Mouse (Mus musculus) cerebellum, adult 9-11 months (tissue): Measurements from ENCODE around the gene Chmp6.

Experiments used
- DNase-seq: peaks from one replicate; pipeline ENCODE4 v3.0.0; 2022

Chmp6 gene

DNA sequence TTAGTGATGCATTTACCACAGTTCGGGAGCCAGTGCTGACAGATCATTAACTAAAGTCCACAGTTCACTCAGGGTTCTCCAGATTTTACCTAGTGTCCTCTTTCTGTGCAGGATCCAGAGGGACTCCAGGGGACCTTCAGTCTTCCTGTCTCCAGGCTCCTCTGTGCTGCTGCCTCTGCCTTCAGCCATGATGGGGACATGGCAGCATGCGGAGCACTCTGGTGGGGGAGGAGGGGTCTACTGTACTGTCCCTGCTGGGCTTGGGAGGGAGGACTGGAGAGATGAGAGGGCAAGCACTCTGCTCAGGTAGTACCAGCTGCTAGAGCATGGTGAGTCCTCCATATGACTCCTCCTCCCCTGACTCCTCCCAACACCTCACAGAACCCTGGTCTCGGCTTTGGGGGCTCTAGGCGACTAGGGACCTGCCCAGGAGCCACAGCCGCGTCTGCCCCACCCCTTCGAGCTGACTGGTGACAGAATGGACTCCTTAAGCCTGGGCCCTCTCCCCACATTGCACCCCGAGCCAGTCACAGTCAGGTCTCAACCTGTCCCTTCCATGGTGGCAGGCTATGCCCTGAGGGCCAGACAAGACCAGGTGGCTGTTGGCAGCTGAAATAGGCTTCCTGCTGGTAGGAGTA lies 26.0 kb downstream of the Chmp6 start:
- peak; percentile 52 for DNase-seq

DNA sequence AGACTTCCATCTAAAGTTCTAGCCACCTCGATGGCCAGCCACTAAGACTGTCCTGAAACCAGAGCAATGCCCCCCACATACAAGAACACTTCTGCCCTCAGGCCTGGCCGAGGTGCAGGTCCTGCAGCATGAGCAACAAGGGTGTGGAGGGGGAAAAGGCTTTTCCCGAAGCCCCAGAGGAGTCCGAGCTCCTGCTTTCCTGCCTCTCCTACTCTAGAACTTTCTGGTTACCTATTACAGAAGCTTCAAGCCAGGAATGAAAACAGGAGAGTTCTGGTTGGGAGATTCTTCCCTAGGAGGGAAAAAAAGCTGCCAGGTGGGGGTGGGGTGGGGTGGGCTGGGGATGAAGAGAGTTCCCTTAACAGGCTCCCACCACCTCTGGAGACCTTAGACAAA lies 26.5 kb downstream of the Chmp6 start:
- DNase-seq = no peak

DNA sequence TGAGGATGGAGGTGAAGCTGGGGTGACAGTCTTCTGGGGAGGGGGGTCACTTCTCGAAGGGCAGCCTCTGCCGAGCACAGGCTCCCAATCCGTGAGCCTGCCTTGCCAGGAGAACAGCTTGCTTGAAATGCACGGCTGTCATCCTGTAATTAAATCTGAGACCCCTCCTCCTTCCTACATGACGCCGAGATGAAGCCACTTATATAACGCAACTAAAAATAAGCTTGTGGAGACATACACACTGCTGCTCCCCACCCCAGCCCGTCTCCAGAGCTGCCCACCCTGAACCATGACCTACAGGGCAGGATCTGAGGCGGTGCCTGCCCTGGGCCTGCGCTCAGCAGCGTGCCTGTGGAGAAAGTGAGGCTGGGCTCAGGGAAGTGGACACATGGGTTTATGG lies 26.9 kb downstream of the Chmp6 start:
- DNase-seq = peak; percentile 41

DNA sequence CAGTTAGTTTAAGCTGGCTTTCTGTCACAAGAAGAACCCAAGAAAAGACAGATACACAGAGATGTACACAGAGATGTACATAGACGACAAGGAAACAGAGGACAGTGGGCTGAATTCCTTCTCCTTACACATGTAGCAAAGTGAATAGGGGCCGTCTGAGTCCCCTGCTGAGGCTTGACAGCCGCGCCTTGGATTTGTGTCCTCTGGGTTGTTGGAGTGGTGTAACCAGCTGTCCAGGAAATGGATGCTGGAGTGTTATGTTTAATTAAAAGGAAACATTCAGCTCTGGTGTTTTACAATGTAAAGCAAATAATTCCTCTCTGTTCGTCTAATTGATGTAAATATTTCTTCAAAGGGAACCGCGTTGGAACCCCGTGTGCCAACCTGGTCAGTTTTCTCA lies 28.6 kb downstream of the Chmp6 start:
- peak; percentile 50 for DNase-seq

DNA sequence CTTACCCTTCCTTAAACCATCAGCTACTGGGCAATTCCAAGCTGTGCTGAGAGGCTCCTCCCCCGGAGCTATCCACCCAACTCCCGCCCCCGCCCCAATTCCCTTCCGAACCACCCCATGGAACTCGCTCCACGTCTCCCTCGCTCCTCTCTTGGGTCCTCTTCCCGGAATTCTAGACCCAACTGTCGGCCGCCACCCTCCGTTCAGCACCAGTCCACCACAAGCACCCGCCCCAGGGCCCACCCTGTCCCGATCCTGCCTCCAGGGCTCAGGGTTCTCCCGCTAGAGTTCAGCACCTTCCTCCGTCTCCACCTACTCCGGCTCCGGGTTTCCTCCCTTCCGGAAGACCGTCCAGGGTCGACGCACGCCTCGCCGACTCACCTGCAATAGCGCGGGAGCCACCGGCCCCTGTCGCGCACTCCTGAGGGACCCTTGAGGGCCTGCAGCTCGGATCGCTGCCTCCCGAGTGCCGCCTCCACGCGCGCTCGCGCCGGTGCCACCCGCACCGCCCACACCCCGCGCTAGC lies 29.0 kb downstream of the Chmp6 start:
- no peak for DNase-seq

DNA sequence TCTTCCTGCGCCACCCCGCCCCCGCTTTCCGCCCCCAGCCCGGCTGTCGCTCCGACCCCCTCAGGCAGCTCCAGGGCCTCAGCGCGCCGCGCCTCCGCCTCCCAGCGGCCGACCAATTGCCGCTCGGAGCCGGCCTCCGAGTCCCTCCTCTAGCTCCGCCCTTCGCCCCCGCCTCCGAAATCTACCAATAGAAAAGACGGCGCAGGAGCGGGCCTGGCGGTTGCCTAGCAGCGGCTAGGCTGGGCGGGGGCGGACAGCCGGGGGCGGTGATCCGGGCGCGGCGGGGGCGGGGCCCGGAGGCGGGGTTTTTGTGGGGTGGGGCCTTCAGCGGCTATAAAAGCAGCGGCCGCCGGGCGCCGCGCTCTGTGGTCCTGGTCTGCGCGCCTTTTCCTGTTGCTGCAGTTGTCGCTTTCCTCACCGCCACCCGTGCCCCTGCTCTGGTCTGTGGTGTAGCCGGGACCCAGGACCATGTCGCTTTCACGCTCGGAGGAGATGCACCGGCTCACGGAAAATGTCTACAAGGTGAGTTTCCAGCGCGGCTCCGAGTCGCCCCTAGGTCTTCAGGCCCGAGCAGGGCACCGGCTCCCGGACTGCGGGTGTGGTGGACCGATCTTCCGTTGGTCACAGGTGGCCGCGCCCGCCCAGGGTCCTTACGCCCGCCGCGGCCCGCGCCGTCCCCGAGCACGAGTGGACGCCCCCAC lies 29.6 kb downstream of the Chmp6 start, which contains the start of gene Baiap2:
Baiap2 (plus strand) TSS at position 37 of the 701 bp plus-strand sequence.
- DNase-seq = peak; percentile 99

DNA sequence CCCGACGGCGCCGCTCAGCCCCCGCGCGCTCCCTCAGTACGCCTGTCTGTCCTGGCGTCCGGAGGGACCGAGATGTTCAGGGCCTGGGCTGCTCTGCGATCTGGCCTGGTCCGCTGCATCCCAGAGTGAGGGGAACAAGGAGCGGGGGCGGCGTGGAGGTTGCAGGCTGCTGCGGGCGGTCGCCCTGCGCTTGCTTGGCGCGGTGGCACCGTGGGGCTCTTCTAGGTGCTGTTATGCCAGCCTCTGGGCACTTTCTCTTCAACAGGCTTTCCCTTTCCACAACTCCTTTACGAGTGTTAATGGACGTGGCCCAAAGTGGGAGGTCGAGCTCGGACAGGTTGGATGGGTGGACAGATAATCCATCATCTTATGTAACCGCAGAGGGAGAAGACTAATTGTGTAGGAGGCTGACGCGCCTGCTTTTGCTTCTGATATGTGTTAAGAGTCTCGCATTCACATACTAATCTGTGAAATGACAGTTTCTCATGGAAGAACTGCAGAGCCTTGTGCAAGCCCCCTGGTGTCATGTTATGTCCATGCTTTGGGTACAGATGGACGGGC lies 30.3 kb downstream of the Chmp6 start:
- peak; percentile 73 for DNase-seq

DNA sequence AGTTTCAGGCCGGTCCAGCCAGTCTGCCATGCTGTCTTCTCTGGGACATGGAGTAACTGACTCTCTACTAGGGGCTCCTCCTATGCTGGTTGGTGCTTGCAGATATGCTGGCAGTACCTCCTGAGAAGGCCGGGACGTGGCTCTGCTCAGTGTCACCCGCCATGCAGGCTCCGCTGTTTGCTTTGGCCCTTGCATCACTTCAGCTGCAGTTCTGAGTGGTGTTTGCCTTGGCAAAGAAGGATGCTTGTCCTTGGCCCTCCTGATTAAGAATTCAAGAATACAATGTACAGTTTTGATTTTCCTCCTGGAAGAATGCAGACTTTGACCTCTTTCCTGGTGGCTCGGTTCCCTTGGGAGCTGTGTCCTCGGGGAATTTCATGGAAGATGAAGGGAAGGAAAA lies 32.1 kb downstream of the Chmp6 start:
- peak; percentile 43 for DNase-seq

DNA sequence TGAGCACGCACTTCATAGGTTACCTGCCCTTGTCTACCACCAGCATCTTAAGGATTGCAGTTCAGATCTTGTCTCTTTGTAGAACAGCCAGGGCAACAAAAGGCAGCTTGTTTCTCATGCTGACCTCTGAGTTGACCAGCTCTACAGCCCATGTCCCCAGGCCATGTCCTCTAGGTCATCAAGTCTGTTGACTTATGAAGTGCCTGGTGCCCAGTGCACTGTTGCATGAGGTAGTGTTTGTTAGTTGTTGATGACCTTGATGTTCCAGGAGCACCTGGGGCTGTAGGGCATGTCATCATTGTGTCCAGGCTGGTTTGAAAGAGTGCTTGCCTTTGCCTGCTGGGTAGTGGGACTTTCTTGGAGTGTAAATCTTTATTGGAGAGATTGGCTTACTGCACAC lies 34.2 kb downstream of the Chmp6 start:
- no peak for DNase-seq

DNA sequence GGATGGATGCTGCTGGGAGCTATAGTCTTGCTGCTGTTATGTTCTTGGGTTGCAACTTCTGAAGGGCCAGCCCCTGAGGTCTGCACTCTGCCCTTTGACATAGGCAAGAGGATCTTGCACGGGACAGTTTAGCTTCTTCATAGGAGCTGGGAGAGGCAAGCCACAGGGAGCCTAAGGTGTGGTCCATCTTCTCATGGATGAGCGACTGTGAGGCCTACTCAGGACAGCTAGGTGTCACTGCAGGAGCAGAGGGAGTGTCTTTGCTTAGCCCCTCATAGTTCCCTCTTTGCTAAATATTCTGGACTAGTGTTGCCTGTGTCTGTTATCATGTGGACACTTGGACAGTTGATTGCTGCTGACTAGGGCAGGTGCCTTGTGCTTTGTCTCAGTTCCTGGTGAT lies 34.7 kb downstream of the Chmp6 start:
- no peak for DNase-seq

DNA sequence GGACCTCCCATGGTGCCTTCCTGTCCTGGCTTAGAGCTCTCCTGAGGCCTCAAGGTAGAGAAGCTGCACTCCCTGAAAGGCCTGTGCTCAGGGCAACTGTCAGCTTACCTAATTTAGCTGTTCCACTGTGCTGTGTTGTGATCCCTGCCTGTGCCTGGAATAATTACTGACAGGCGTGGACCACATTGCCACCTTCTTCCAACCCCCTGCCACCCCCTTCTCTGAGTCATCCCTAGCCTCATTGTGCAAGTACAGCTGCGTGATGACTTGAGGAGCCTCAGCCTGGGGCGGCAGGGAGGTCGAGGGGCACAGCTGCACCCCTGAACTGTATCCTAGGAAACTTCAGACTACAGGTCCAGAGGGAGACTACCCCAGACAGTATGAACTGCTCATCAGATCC lies 35.1 kb downstream of the Chmp6 start:
- no peak for DNase-seq

DNA sequence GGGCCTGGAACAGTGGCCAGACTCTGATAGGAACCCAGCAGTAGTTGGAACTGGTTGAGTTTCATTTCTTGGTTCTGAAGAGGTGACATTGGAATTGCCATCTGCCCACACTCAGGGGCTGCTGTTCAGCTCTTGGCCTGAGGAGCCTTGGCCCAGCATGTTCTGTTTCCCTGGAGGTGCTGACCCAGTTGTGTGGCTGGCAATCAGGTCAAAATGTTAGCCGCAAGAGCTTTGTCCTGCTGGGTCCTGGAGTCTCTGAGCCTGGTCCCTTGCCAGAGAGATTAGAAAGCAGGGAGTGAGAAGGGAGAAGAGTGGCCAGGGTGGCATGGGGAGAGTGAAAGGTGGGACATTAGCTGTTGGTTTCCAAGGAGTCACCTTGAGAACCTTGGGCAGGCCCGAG lies 35.6 kb downstream of the Chmp6 start:
- DNase-seq = peak; percentile 75

DNA sequence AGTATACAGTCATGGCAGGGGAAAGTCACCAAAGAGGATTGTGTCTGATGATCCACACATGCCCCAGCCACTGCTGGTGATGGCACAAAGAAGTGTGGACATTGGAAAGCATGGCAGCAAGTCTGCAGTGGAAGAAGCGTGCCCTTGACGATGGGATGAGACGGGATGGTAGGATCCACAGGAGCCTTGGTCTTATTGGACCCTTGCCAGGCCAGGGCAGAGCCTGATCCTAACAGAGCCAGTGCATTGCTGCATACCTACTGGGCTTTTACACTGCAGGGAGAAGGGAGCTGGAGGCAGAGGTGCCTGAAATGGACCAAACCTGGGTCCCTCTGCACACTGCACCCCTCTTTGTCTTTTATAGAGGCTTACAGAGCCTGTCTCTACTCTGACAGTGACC lies 37.3 kb downstream of the Chmp6 start:
- DNase-seq = no peak

DNA sequence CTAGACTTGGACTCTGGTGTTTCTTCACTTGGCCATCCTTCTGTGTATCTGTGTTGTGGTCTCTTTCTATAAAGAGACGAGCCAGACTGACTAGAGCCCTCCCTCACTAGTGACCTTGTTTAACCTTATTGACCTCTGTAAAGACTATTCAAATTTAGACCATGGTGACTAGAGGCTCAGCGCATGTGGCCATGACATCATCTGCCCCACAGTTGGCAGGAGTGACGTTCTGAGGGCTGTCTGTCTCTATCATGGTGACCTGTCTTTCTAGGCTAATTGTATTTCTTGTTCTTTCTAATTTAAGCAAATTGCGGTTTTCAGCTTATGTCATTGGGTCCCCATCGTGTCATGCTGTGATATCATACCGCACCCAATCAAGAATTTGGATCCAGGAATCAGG lies 38.1 kb downstream of the Chmp6 start:
- no peak for DNase-seq

DNA sequence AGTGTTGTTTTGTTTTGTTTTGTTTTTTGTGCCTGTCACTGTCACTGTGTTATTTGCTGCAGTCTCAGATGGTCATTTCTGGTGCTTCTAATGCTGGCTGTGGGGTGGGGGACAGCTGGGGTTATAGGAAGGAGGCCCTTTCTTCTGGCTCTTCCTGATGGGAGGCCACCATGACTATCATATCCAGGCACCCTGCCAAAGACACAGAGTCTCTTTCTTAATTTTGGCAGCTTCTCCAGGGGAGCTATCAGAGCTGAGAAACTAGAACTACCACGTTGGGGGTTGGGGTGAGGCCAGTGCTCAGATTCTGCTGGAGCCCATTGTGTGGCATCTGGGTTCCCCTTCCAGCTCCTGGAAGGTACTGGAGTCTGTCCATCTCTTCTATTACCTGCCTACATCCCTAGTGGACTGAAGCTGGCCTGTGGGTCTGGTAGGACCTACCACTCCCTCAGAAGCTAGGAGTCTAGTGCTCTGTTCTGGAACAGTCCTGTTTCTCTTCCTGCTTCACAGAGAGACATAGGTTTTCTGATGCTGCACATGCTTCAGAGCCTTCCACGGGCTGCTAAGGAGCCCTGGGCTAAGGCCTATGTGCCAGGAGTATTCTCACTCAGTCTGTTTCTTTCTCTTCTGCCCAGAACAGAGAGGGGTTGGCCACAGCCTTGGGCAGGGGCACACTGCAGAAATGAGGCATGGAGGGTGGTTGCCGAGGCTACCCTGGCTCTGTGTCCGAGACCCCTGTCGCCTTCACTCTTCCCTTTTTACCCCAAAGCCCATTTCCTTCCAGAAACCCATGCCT lies 39.4 kb downstream of the Chmp6 start:
- DNase-seq = no peak

DNA sequence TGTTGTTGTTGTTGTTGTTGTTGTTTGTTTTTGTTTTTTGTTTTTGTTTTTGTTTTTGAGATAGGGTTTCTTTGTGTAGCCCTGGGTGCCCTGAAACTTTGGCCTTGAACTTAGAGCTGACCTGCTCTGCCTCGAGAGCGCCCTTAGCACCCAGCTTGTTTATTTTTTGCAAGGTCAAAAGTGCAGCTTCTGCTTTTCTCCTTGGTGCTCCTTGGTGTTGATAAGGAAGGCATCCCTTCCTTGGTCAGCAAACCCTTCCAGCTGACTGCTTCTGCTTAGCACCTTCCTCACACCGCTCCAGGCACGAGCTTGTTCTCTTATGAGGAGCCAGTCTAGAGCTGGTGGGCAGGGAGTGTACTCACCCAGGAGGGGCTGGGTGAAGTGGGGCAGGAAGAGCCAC lies 41.0 kb downstream of the Chmp6 start:
- no peak for DNase-seq

DNA sequence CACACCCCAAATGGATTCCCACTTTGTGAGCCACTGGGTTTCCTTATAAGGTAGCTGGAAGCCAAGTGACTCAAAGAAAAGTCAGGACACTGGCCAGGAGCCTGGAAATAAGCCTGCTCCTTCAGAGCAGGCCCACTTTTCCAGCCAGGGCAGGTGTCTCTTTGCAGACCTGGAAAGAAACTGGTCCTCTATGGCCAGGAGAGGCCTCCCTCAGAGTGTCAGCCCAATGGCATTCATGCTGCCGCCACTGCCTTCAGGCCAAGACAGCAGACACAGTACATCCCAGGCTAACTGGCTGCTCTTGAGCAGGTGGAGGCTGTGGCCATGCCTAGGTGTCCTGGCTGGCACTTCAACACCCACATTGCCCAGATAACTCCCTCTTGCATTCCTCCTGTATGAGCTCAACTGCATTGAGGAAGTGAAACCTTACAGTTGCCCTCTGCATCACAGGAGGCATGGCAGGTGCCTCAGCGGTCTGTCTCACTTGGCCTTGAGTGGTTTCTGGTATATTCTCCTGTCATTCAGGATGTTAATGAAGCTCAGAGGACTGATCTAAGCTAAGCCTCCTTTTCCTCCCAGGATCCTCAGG lies 41.6 kb downstream of the Chmp6 start:
- DNase-seq = no peak

DNA sequence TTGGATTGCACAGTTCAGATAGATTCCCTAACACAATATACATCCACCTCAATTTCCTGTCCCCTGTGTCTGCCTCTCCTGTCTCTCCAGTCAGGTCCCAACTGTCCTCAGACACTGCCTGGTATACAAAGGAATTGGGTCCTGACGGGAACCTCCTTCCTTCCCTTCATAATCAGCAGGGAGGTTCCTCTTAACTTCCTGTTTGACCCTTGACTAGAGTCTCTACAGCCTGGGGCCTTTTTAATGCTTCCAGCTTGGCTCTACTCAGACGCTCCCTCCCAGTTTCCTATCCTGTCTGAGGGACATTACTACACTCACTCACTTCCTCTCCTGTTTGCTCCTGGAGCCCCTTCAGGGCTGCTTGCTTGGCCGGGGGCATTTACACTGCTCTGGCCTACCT lies 42.2 kb downstream of the Chmp6 start:
- no peak for DNase-seq

DNA sequence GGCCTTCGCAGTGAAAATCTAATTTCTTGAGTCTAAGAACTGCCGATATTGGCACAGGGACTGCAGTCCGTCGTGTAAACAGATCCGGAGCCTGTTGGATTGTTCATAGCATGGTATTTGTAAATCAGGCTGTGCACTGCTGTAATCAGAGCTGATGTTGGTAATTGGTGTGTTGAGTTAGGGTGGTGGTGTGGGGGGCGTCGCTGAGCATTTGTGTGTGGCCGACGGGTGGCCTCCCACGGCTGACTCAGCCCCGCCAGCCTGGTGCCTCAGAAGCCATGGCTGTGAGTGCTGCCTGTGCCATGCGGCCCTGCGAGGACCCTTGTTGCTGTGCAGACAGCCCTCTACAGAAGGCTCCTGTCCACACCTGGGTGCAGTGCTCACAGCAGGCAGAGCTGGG lies 43.3 kb downstream of the Chmp6 start:
- no peak for DNase-seq

DNA sequence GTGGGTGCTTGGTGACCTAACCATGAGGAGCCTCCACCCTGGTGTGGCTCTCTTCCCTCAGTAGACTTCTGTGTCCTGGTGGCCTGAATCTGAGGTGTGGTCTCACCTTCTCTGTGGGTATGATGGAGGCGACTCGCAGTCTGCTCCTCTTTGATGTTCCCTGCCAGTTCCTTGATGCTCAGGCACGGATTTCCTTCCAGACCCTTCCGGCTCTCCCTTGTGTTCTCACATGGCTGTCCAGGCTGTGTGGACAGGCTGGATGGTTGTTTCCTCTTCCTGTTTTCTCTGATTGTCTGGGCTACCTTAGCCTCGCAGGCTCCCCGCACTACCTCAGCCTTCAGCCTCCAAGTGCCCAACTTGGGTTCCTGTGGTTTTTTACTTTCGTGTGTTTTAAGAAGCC lies 45.6 kb downstream of the Chmp6 start:
- no peak for DNase-seq

DNA sequence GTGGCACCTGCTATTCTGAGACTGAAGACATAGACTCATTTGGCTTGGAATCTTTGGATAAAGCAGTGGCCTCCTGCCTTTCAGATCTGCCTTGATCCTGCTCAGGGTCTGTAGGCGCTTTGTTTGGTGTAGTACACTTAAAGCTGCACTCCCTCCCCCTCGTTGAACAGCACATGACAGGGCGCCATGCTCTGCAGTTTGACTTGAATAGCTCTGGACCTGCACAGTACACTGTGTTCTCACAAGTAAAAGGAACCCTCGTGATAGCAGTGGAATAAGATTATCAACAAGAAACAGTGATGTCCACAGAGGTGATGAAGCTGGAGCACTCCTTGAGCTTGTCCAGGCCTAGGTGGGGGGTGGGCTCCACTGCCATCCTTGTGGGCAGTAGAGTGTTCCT lies 46.5 kb downstream of the Chmp6 start:
- no peak for DNase-seq

DNA sequence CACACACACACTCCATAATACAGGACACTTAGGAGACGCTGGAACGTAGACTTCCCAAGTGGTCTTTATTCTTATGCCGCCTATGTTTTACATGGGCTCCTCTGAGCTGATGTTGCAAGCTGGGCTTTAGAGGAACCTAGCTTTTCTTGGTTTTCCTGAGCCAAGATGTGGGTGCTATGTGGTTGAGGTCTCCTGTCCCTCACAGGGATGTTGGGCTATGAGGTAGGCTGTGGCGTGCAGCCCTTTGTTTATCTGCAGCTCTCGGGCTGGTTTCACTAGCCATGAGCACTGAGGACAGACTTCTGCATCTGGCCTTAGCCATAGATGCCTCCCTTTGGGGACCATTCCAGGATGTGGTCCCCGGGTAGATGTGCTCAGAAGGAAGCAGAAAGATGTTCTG lies 47.4 kb downstream of the Chmp6 start:
- DNase-seq = no peak

DNA sequence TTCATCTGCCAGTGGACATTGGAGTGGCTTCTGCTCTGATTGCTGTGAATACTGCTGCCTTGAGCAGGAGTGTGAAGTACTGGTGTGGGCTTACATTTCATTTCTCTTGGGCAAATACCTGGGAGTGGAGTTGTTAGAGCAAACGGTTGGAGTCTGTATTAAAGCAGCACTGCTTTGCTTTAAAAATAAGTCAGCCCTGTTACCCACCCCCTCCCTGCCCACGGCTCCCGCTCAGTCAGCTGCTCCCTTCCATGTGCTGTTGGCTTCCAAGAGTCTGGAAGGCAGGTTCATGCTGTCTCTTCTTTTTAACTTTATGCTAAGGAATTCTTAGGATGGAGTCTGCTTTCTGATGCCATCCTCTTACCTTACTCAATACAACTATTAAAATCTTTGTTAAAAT lies 48.3 kb downstream of the Chmp6 start:
- no peak for DNase-seq
